Mouse (Mus musculus) stomach, embryonic 15.5 days (tissue): Measurements from ENCODE around the gene Slc7a7. TPM values are rescaled to one million over a fixed set of nuclear protein-coding genes. Genes with fewer than 3 reads are reported as not detected.

Experiments used
- ATAC-seq: fragments of 200-750 bp; cut with Nextera tagmentation; 2 replicates; pipeline ENCODE4 v1.8.0; 2017; ENCODE audit warnings: low read depth, moderate number of reproducible peaks, moderate TSS enrichment; ENCODE audit not compliant: insufficient read depth, low FRiP score
- H3K27ac ChIP-seq: fragments of 300-500 bp; sonication (generic); 2 replicates; pipeline ENCODE4 v1.5.1; 2015; ENCODE audit warnings: mild to moderate bottlenecking, inconsistent platforms
- H3K27me3 ChIP-seq: fragments of 300-500 bp; sonication (generic); replicated peaks from 2 replicates; pipeline ENCODE4 v1.6.1; 2015; ENCODE audit warnings: inconsistent platforms
- H3K36me3 ChIP-seq: fragments of 300-500 bp; sonication (generic); 2 replicates; pipeline ENCODE4 v1.6.1; 2015; ENCODE audit warnings: inconsistent platforms
- H3K4me1 ChIP-seq: fragments of 300-500 bp; sonication (generic); 2 replicates; pipeline ENCODE4 v1.6.1; 2015; ENCODE audit warnings: inconsistent platforms
- H3K4me2 ChIP-seq: fragments of 300-500 bp; sonication (generic); 2 replicates; pipeline ENCODE4 v1.6.1; 2015; ENCODE audit warnings: mild to moderate bottlenecking, inconsistent platforms
- H3K4me3 ChIP-seq: fragments of 300-500 bp; sonication (generic); replicated peaks from 2 replicates; pipeline ENCODE4 v1.5.1; 2015; ENCODE audit warnings: inconsistent platforms
- H3K9ac ChIP-seq: fragments of 300-500 bp; sonication (generic); 2 replicates; pipeline ENCODE4 v1.6.1; 2015; ENCODE audit warnings: inconsistent platforms
- H3K9me3 ChIP-seq: fragments of 300-500 bp; sonication (generic); 2 replicates; pipeline ENCODE4 v1.6.1; 2016; ENCODE audit warnings: inconsistent platforms
- WGBS: fragments of 180-500 bp; shearing (Covaris S2); methylation state at CpG from one replicate; pipeline ENCODE4 v1.1.7; 2015; 5-methylcytosine and 5-hydroxymethylcytosine counted together
- polyA plus RNA-seq: library from polyadenylated mRNA; unstranded; fragments of >200 nt; fragmentation: Nextera tagmentation; extraction: Ambion mirVana; gene quantifications from 2 replicates; pipeline ENCODE4 v1.2.1, GENCODE M21; 2015

Gene Slc7a7
- polyA plus RNA-seq = 17.0 and 19.9 TPM in 2 replicates

DNA sequence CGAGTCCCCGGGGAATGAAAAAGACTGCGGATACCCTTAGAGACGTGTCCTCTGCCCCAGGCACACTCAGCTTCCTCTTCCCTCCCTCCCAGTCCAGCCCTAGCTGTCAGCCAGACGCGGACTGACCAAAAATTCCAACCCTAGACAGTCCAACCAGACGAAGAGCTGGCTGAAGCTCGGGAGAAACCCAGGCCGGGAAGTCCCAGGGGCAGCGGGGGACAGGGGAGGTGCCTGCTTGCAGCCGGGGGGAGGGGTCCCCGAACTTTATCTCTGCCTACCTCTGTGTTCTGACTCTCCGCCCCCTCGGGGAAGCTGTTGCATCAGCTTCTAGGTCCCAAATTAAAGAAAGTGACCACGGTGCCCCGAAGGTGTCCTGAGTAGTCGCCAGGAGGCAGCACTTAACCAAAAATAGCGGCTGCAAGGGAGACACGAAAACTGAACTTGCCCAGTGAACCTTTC is at the start of gene Slc7a7:
Gene Slc7a7 (minus strand): TSS at position 158 of the 459 bp plus-strand sequence.
- Histone ChIP-seq H3K4me2 (peak within 1 kb of the TSS; percentile 34), H3K27ac (no peak within 1 kb of the TSS), H3K4me3 (no peak within 1 kb of the TSS; the same call in 1 of the 2 replicates), H3K9me3 (no peaks in the 10 kb centered on the region), H3K4me1 (peaks cover 26% of the 10 kb centered on the region), H3K9ac (no peak within 1 kb of the TSS), H3K36me3 (no peaks in the 10 kb centered on the region), H3K27me3 (no peaks in the 10 kb centered on the region)
- no peak for ATAC-seq
- WGBS = 16% methylated on average over 19 of the region's 19 CpGs

DNA sequence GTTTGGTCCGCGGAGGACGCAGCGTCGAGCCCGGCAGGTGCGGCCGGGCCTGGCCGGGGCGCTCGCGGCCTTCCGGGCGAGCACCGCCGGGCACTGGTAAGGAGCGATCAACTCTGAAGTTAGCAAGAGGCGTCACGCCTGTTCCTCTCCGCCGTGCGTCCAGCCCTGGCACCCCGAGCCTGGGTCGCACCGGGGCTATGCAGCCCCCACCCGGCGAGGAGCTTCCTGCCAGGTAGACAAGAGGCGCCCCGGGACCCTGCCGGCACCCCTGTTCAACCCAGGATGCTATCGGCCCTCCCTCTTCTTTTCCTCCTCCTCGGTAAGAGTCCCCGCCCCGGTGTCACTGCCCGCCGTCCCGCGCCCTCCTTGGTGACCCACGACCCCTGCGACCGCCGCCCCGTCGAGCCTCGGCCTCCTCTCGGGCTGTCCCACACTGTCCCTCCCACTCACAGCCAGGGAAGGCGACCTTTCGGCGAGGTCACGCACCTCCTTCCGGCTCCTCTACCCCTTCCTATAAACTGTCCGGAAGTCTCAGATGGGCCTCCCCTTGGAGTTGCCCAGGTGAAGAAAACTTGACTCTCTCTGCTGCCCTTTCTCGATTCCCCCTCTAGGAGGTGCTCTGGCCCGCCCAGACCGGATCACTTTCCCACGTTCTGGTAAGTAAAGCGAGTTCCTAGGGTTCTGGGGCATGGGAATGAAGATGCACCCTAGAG is 46.9 kb upstream of the Slc7a7 start:
- under 1% methylated on average over 56 of the region's 57 CpGs for whole genome bisulfite sequencing

DNA sequence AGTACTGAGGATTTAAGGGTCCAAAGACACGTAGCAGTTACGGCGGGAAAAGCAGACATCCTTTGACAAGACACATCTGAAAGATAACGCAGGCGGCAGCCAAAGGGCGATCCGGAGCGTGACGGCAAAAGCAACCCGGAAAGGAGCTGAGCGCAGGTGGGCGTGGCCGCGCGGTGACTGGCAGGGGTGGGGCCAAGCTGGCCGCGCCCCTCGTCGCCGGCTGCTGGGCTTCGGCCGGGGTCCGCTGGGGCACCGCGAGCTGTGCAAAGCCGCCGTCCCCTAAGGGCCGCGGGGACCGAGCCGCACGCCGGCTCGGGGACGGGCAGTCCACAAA is 46.3 kb upstream of the Slc7a7 start, which contains the start of gene Lrp10:
Gene Lrp10 (plus strand): TSS at position 179 of the 334 bp plus-strand sequence.
- no peaks in the 10 kb centered on the region for H3K27me3 ChIP-seq
- ATAC-seq = peak; percentile 87
- H3K4me1 ChIP-seq = no peaks in the 10 kb centered on the region
- peak within 1 kb of the TSS; percentile 90 for H3K27ac ChIP-seq
- H3K4me3 ChIP-seq = peak within 1 kb of the TSS; percentile 96
- peaks cover 11% of the 10 kb centered on the region for H3K36me3 ChIP-seq
- under 1% methylated on average over 35 of the region's 35 CpGs for WGBS
- H3K9me3 ChIP-seq = no peaks in the 10 kb centered on the region
- H3K4me2 ChIP-seq = peak within 1 kb of the TSS; percentile 84
- H3K9ac ChIP-seq = peak within 1 kb of the TSS; percentile 84

More for the DNA sequence above, 46.9 kb upstream of the Slc7a7 start:
- Histone ChIP-seq H3K27ac (peak overlapping the region; percentile 90), H3K9me3 (no peaks in the 10 kb centered on the region), H3K9ac (peak overlapping the region; percentile 84), H3K4me2 (peak overlapping the region; percentile 84), H3K27me3 (no peaks in the 10 kb centered on the region), H3K4me1 (no peaks in the 10 kb centered on the region), H3K4me3 (peak overlapping the region; percentile 96), H3K36me3 (peaks cover 15% of the 10 kb centered on the region)
- ATAC-seq = peak; percentile 72

DNA sequence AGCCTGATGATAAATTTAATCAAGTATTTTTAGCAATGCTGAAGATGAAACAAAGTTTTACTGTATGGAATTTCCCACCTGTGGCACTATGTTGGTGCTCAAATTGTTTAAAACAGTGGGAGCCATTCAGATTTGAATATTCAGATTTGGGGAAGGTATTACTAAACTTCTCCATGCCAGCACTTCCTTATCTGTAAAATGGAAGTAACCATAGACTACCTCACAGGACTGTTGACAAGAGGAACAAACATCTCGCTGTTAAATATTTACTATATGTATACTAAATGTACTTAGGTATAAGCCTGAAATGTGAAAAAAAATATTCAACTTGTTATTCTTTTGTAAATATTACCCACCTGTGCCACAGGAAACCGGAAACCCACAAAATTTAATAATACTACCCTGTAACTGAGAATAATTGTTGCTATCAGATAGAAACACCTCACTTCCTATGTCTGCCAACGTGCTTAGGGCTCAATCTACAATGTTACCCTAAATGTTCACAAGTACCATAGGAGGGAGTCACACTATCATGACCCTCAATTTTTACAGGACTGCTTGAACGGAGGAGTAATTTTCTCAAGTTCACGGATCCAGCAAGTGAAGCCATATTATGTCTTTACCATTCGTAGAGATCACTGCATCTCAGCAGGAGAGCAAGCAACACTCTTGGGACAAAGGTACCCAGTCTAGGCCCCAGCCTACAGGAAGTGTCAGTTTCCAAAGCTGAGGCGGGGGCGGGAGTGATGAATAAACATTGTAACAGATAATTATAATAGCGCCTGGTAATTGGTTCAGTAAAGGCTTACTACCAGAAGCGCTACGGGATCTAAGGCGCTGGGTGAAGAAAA is 45.8 kb upstream of the Slc7a7 start:
- peaks cover 7% of the 10 kb centered on the region for H3K36me3 ChIP-seq
- no peaks in the 10 kb centered on the region for H3K27me3 ChIP-seq
- H3K4me1 ChIP-seq = no peaks in the 10 kb centered on the region
- peak overlapping the region; percentile 90 for H3K27ac ChIP-seq
- ATAC-seq = peak; percentile 41; the same call in 1 of the 2 replicates
- peak overlapping the region; percentile 84 for H3K4me2 ChIP-seq
- peak overlapping the region; percentile 96 for H3K4me3 ChIP-seq
- no peaks in the 10 kb centered on the region for H3K9me3 ChIP-seq
- 11% methylated on average over 12 of the region's 12 CpGs for WGBS
- H3K9ac ChIP-seq = peak overlapping the region; percentile 84

DNA sequence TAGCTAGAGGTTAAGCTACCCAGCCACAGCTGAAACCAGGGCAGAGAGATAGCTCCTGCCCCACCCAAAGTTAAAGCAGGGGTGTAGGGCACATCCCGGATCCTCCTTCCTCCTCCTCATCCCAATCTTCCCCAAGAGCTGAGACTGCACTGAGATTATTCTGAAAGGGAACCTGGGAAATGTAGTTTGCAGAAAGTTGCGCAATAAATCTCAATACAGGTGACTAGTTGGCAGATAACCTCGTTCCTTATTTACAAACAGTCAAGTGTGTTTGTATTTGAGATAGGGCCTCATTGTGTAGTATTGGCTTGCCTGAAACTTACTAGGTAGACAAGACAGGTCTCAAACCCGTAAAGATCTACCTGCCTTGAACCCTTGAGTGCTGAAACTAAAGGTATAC is 44.6 kb upstream of the Slc7a7 start:
- no peaks in the 10 kb centered on the region for H3K9me3 ChIP-seq
- H3K27me3 ChIP-seq = no peaks in the 10 kb centered on the region
- no peak overlapping the region for H3K9ac ChIP-seq
- H3K4me3 ChIP-seq = no peak overlapping the region
- H3K36me3 ChIP-seq = no peaks in the 10 kb centered on the region
- H3K27ac ChIP-seq = no peak overlapping the region
- WGBS = 59% methylated on average over 4 of the region's 4 CpGs
- no peaks in the 10 kb centered on the region for H3K4me1 ChIP-seq
- no peak for ATAC-seq
- no peak overlapping the region for H3K4me2 ChIP-seq

DNA sequence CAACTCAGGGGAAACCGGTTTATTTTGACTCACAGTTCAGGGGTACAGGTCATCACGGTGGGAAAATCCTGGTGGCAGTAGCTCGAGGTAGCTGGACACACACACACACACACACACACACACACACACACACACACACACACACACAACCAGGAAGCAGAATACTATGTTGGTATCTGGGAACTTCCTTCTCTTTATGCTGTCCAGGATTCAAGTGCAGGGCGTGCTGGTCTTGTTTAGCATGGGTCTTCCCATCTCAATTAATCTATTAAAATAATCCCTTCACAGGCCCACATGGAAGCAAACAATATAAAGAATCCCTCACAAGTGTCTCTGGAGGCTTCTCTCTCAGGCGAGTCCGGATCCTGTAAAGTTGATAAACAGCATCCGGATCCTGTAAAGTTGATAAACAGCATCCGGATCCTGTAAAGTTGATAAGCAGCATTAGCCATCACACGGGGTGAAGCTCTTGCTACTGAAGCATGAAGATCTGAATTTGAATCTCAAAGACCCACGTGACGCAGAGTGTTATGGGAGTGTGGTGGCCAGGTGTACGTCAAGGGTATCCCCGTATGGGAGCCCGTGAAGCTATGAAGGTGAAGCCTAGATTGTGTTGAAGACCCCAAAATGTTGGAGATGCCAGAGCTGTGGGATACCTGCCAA is 40.5 kb upstream of the Slc7a7 start:
- Histone ChIP-seq H3K4me3 (no peak overlapping the region), H3K27ac (no peak overlapping the region), H3K36me3 (no peaks in the 10 kb centered on the region), H3K4me2 (no peak overlapping the region), H3K9me3 (no peaks in the 10 kb centered on the region), H3K4me1 (no peaks in the 10 kb centered on the region), H3K27me3 (no peaks in the 10 kb centered on the region), H3K9ac (no peak overlapping the region)
- ATAC-seq = no peak
- WGBS = 83% methylated on average over 14 of the region's 14 CpGs

DNA sequence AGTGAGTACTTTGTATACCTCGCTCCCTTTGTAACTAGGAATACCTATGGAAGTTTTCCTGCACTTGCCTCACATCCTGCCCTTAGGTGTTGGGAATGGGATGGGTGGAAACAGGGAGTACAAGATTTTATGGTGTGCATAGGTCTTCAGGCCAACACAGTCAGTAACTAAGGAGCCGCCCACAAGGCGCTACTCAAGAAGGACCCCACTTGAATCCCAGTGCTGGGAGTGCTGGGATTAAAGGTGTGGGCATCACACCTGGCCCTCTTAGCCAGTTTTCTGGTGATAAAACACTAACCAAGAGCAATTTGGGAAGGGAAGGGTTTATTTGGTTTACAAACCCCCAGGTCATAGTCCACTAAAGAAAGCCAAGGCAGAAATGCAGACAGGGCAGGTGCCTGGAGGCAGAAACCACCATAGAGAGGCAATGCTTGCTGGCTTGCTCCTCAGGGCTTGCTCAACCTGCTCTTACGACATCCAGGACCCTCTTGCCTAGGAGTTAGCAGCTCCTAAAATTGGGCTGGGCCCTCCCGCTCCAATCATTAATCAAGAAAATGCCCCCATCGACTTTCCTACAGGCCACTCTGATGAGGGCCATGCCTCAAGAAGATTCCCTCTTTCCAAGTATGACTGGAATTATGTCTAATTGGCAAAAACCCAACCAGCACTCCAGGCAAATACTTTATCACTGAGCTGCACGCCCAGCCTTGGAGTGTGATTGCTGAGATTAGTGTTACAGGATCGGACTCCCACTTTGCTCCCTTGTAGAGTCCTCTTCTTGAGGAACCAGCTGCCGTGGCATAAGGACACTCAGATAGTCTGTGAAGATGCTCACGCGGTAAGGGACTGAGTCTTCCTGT is 37.3 kb upstream of the Slc7a7 start:
- peak; percentile 39; the same call in 1 of the 2 replicates for ATAC-seq
- H3K9ac ChIP-seq = no peak overlapping the region
- H3K27me3 ChIP-seq = no peaks in the 10 kb centered on the region
- WGBS = 67% methylated on average over 11 of the region's 11 CpGs
- H3K4me3 ChIP-seq = no peak overlapping the region
- H3K4me2 ChIP-seq = no peak overlapping the region
- no peak overlapping the region for H3K27ac ChIP-seq
- H3K36me3 ChIP-seq = no peaks in the 10 kb centered on the region
- no peaks in the 10 kb centered on the region for H3K4me1 ChIP-seq
- no peaks in the 10 kb centered on the region for H3K9me3 ChIP-seq

DNA sequence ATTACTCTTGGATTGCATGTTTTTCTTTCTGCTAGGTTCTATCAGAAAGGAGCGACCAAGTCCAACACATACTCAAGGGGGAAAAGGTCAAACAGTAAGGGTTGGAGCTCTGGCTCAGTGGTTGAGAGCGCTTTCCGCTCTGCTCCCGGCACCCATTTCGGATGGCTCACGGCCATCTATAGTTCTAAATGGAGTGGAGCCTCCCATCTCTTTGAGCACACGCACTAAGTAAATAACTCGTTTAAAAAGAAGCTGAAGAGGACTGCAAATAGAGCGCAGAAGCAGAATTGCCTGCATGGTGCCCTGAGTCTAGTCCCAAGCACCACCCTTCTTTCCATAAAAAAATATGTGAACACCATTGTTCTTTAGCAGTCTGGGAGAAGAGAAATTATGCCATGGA is 36.0 kb upstream of the Slc7a7 start:
- no peak overlapping the region for H3K27ac ChIP-seq
- no peaks in the 10 kb centered on the region for H3K36me3 ChIP-seq
- no peak for ATAC-seq
- WGBS = 67% methylated on average over 9 of the region's 9 CpGs
- no peaks in the 10 kb centered on the region for H3K9me3 ChIP-seq
- H3K4me1 ChIP-seq = no peaks in the 10 kb centered on the region
- H3K4me3 ChIP-seq = no peak overlapping the region
- H3K4me2 ChIP-seq = no peak overlapping the region
- no peaks in the 10 kb centered on the region for H3K27me3 ChIP-seq
- H3K9ac ChIP-seq = no peak overlapping the region

DNA sequence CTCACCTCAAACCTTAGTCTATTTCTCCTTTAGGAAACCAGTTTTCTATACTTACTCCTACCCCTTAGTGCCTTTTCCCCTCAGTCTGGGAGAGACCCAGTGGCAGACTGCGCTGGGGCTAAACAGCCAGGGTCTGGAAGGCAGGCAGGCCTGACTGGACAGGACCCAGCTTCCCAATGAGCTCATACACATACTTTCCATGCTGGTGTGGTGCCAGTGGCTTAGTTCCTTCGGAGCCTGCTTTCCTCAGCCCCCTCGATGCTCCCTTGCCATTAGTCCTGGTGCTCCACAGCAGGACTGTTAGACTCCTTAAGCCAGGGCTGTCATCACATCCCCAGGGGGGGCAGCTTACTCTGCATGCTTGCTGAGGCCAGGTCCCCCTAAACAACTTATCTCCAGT is 27.9 kb upstream of the Slc7a7 start:
- no peak overlapping the region for H3K27ac ChIP-seq
- ATAC-seq = no peak; the same call in 1 of the 2 replicates
- H3K4me3 ChIP-seq = no peak overlapping the region
- no peak overlapping the region for H3K4me2 ChIP-seq
- no peaks in the 10 kb centered on the region for H3K9me3 ChIP-seq
- H3K36me3 ChIP-seq = peaks cover 2% of the 10 kb centered on the region
- 51% methylated on average over 3 of the region's 3 CpGs for WGBS
- peaks cover 11% of the 10 kb centered on the region; the same call in 1 of the 2 replicates for H3K4me1 ChIP-seq
- H3K27me3 ChIP-seq = no peaks in the 10 kb centered on the region
- H3K9ac ChIP-seq = no peak overlapping the region

DNA sequence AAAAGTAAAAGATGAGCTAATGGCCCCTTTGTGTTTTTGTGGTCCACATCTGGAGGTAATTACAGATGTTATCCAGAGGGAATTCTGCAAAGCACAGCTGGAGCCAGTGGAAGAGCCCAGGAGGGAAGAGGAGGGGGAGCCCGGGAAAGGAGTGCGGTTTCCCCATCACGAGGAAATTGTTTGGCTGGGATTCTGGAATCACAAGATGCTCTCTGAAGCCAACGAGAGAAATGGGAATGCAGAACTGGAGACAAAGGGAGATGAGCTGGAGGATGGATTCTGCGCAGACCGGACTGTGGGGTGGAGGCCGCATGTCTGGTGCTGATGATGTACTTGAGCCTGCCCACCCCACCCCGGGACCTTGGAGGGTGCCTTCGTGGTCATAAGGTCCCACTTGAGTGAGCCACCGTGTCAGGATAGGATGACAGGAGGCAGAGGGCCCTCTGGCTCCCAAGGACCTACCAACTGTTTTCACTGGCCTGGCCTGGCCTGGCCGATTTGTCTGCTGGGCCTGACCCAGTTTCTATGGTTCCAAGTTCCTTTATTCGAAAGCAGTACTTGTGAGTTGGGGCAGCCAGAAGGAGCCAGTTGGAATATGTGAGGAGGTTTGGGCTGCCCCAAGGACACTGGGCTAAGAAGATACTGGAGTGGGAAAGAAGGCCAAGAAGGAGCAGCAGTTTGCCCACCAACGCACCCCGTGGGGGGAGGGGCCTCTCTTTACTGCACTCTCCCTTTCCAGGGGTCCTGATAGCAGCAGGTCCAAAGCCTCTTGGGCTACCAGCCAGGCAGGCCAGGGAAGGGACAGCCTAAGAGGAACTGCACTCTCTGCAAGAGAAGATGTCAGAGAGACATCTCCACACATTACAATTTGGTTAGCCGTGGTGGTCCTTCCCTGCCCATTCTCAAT is 26.4 kb upstream of the Slc7a7 start:
- H3K9ac ChIP-seq = no peak overlapping the region
- H3K9me3 ChIP-seq = no peaks in the 10 kb centered on the region
- H3K4me3 ChIP-seq = no peak overlapping the region
- H3K36me3 ChIP-seq = peaks cover 18% of the 10 kb centered on the region
- H3K4me1 ChIP-seq = peaks cover 11% of the 10 kb centered on the region; the same call in 1 of the 2 replicates
- no peaks in the 10 kb centered on the region for H3K27me3 ChIP-seq
- no peak overlapping the region for H3K4me2 ChIP-seq
- peak overlapping the region; percentile 90 for H3K27ac ChIP-seq
- peak; percentile 15; the same call in 1 of the 2 replicates for ATAC-seq
- 65% methylated on average over 15 of the region's 15 CpGs for WGBS
